ENCODE assay signal across 22 mouse cellular contexts in the genomic region with DNA sequence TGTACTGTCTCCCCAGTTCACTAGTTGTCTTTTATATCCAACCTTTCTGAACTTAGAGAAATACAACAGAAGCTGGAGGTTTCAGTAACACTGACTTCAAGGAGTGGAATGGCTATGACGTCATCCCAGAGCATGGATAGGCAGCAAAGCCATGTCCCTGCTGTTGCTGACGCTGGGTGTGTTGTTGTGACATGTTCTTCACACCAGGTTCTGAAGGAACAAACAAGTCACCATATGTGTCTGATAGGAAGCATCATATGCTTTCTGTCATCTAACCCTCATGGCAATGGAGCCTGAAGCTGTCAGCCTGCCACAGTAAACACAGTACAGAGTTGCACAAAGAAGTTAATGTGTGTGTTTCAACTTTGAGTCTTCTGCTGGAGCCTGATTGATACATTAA.
DNase-seq lines count a peak whose midpoint lies in the region; ATAC-seq and TF ChIP-seq lines count a peak whose summit lies in the region.
"Had no signal": no experiment of that assay in that cellular context is flagged by ENCODE, and none has a peak within 500 bp of the region (broad histone marks: within the 10 kb centered on the region; RNA-seq: fewer than 3 reads in every experiment).

No protein-coding gene starts in this region.

- no peaks in the 10 kb centered on the region for H3K27me3 ChIP-seq in forebrain, embryonic 15.5 days
- H3K27me3 ChIP-seq in forebrain, embryonic 10.5 days (ENCODE audit: poor library complexity, severe bottlenecking) = no peaks in the 10 kb centered on the region
- H3K27me3 ChIP-seq in forebrain, embryonic 16.5 days (replicated peaks; ENCODE audit: control insufficient read depth, insufficient read depth, low read length) = no peaks in the 10 kb centered on the region
- H3K27me3 ChIP-seq: heart, embryonic 12.5 days; heart, embryonic 15.5 days had no signal

- peaks cover 5% of the 10 kb centered on the region; the same call in 1 of the 2 replicates for H3K36me3 ChIP-seq in forebrain, embryonic 15.5 days
- no peaks in the 10 kb centered on the region for H3K36me3 ChIP-seq in forebrain, embryonic 10.5 days (replicated peaks)
- H3K36me3 ChIP-seq in forebrain, embryonic 16.5 days (ENCODE audit: control insufficient read depth, insufficient read depth) = peaks cover 2% of the 10 kb centered on the region; the same call in 1 of the 2 replicates

- H3K4me3 ChIP-seq in forebrain, embryonic 15.5 days = no peak overlapping the region
- no peak overlapping the region for H3K4me3 ChIP-seq in forebrain, embryonic 10.5 days
- no peak overlapping the region for H3K4me3 ChIP-seq in layer of hippocampus, adult 2 months
- H3K4me3 ChIP-seq in forebrain, embryonic 16.5 days (replicated peaks; ENCODE audit: low read length) = no peak overlapping the region
- H3K4me3 ChIP-seq: heart, embryonic 12.5 days; heart, embryonic 15.5 days had no signal

- 61% methylated on average over 2 of the region's 2 CpGs for WGBS in forebrain, embryonic 15.5 days
- 81% methylated on average over 2 of the region's 2 CpGs for WGBS in forebrain, embryonic 10.5 days
- 58% methylated on average over 2 of the region's 2 CpGs for WGBS in forebrain, embryonic 16.5 days

- H3K9me3 ChIP-seq in forebrain, embryonic 15.5 days = no peaks in the 10 kb centered on the region
- H3K9me3 ChIP-seq in forebrain, embryonic 10.5 days = no peaks in the 10 kb centered on the region
- no peaks in the 10 kb centered on the region for H3K9me3 ChIP-seq in forebrain, embryonic 16.5 days (ENCODE audit: control insufficient read depth, low read length)
- H3K9me3 ChIP-seq: heart, embryonic 12.5 days; heart, embryonic 15.5 days had no signal

- peaks cover 4% of the 10 kb centered on the region for H3K4me1 ChIP-seq in forebrain, embryonic 15.5 days
- no peaks in the 10 kb centered on the region for H3K4me1 ChIP-seq in forebrain, embryonic 10.5 days
- no peaks in the 10 kb centered on the region for H3K4me1 ChIP-seq in forebrain, embryonic 16.5 days (replicated peaks; ENCODE audit: control insufficient read depth, insufficient read depth, low read length)

- no peak for TF ChIP-seq CTCF in layer of hippocampus, adult 2 months (conservative IDR thresholded peaks at IDR 0.05)

- H3K4me2 ChIP-seq in forebrain, embryonic 15.5 days (replicated peaks) = no peak overlapping the region
- no peak overlapping the region for H3K4me2 ChIP-seq in forebrain, embryonic 16.5 days (ENCODE audit: low read length)
- H3K4me2 ChIP-seq: heart, embryonic 12.5 days; heart, embryonic 15.5 days; hindbrain, embryonic 14.5 days had no signal

- H3K9ac ChIP-seq in forebrain, embryonic 15.5 days (replicated peaks) = no peak overlapping the region
- no peak overlapping the region for H3K9ac ChIP-seq in forebrain, embryonic 16.5 days (replicated peaks; ENCODE audit: low read depth, low read length)
- H3K9ac ChIP-seq: heart, embryonic 12.5 days; heart, embryonic 15.5 days; hindbrain, embryonic 14.5 days had no signal

- DNase-seq in forebrain, embryonic 10.5 days (ENCODE audit: extremely low spot score, low spot score) = no peak
- DNase-seq in layer of hippocampus, adult 2 months (ENCODE audit: low spot score in 2 of 2) = no peak
- DNase-seq in layer of hippocampus, adult 8-10 months (ENCODE audit: low spot score in 2 of 2) = no peak
- DNase-seq in adrenal gland, postnatal 4 days (ENCODE audit: low spot score in 2 of 2) = no peak
- DNase-seq: adrenal gland, adult 2 months; adrenal gland, postnatal 14 days; cerebellum, adult 18-20 months; cerebellum, adult 9-10 months; cerebellum, postnatal 14 days; gastrocnemius, postnatal 25 days; heart, postnatal 14 days; heart, postnatal 4 days; kidney, adult 18-20 months had no signal

- ATAC-seq in forebrain, embryonic 15.5 days (replicated peaks) = peak; percentile 84
- peak; percentile 84 for ATAC-seq in forebrain, embryonic 16.5 days
- ATAC-seq: CD4-positive, CD25-positive, alpha-beta regulatory T cell, adult 4 months; hindbrain, postnatal 0 days; inflammation-experienced regulatory T-cells, adult 6 months; intestine, embryonic 16.5 days had no signal

- no peak overlapping the region for H3K27ac ChIP-seq in forebrain, embryonic 15.5 days (replicated peaks)
- H3K27ac ChIP-seq in forebrain, embryonic 10.5 days = no peak overlapping the region
- H3K27ac ChIP-seq in layer of hippocampus, adult 2 months = peak overlapping the region; percentile 9; the same call in 1 of the 2 replicates
- H3K27ac ChIP-seq in forebrain, embryonic 16.5 days (ENCODE audit: low read length) = no peak overlapping the region
- H3K27ac ChIP-seq: hindbrain, embryonic 14.5 days; hindbrain, postnatal 0 days had no signal
